Mouse (Mus musculus) midbrain, embryonic 15.5 days (tissue): ENCODE measurements around the gene Mphosph9. TPM values are rescaled to one million over a fixed set of nuclear protein-coding genes. Genes with fewer than 3 reads are reported as not detected.

Source experiments
- ATAC-seq: fragments of 200-750 bp; cut with Nextera tagmentation; replicated peaks from 2 replicates; pipeline ENCODE4 v1.8.0; 2017; ENCODE audit warnings: moderate TSS enrichment
- H3K27ac ChIP-seq: fragments of 300-500 bp; sonication (generic); 2 replicates; pipeline ENCODE4 v1.5.1; 2015; ENCODE audit warnings: mild to moderate bottlenecking, inconsistent platforms
- H3K27me3 ChIP-seq: fragments of 300-500 bp; sonication (generic); replicated peaks from 2 replicates; pipeline ENCODE4 v1.6.1; 2015; ENCODE audit warnings: inconsistent platforms
- H3K36me3 ChIP-seq: fragments of 300-500 bp; sonication (generic); replicated peaks from 2 replicates; pipeline ENCODE4 v1.6.1; 2015; ENCODE audit warnings: inconsistent platforms
- H3K4me1 ChIP-seq: fragments of 300-500 bp; sonication (generic); 2 replicates; pipeline ENCODE4 v1.6.1; 2015; ENCODE audit warnings: inconsistent platforms
- H3K4me2 ChIP-seq: fragments of 300-500 bp; sonication (generic); 2 replicates; pipeline ENCODE4 v1.6.1; 2015; ENCODE audit warnings: inconsistent platforms, mild to moderate bottlenecking, moderate library complexity
- H3K4me3 ChIP-seq: fragments of 300-500 bp; sonication (generic); 2 replicates; pipeline ENCODE4 v1.5.1; 2015; ENCODE audit warnings: mild to moderate bottlenecking, inconsistent platforms
- H3K9ac ChIP-seq: fragments of 300-500 bp; sonication (generic); 2 replicates; pipeline ENCODE4 v1.6.1; 2015; ENCODE audit warnings: mild to moderate bottlenecking, inconsistent platforms
- H3K9me3 ChIP-seq: fragments of 300-500 bp; sonication (generic); 2 replicates; pipeline ENCODE4 v1.6.1; 2016; ENCODE audit warnings: inconsistent platforms
- WGBS: fragments of 180-500 bp; shearing (Covaris S2); methylation state at CpG from one replicate; pipeline ENCODE4 v1.1.7; 2015; ENCODE audit warnings: mixed read lengths; 5-methylcytosine and 5-hydroxymethylcytosine counted together
- polyA plus RNA-seq: library from polyadenylated mRNA; unstranded; fragments of >200 nt; fragmentation: Nextera tagmentation; extraction: Ambion mirVana; gene quantifications from 2 replicates; pipeline ENCODE4 v1.2.1, GENCODE M21; 2015

Gene Mphosph9
- polyA plus RNA-seq, 1 experiment from 2014 or later = 14.8 TPM

DNA sequence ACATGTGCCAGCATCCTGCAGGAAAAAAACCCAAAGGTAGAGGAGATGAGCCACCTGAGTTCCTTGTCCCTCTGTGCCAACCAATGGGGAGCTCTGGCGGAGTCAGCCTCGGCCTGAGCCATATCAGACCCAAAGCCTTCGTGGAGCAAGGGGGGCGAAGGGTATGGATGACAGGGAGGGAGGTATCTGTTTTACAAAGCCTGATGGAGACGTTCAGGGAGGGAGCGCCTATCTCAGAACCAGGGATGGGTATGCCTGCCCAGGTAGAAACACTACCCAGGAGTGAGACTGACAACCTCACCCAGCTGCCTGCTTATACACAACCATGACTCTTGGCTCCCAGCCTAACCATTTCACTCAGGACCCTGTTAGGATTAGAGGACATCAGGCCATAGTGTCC, 111.4 kb downstream of the Mphosph9 start:
- Histone ChIP-seq H3K9ac (no peak overlapping the region), H3K4me1 (peaks cover 12% of the 10 kb centered on the region), H3K4me3 (no peak overlapping the region), H3K4me2 (no peak overlapping the region), H3K27me3 (no peaks in the 10 kb centered on the region), H3K36me3 (no peaks in the 10 kb centered on the region), H3K27ac (no peak overlapping the region), H3K9me3 (no peaks in the 10 kb centered on the region)
- 90% methylated on average over 6 of the region's 6 CpGs for WGBS
- no peak for ATAC-seq

DNA sequence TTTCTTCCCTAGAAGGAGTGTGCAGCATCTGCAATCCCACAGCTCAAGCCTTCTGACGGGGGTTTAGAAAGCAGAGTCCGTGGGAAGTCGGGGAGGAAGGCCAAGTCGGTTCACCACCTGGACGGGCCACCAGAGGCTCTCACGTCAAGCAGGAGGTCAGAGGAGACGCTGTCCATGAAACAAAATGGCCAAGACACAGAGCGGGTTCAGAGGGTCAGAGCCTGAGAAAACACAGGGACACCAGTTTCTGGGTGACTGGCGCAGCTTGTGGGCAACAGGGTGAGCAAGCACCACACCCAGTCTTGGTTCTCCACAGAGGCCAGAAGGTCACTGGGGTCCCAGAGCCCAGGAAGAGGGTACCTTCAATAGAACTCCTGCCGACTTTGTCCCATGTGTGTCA, 112.1 kb downstream of the Mphosph9 start:
- peaks cover 8% of the 10 kb centered on the region; the same call in 1 of the 2 replicates for H3K4me1 ChIP-seq
- no peak overlapping the region for H3K9ac ChIP-seq
- no peaks in the 10 kb centered on the region for H3K27me3 ChIP-seq
- H3K9me3 ChIP-seq = no peaks in the 10 kb centered on the region
- H3K4me3 ChIP-seq = no peak overlapping the region
- no peak for ATAC-seq
- no peaks in the 10 kb centered on the region for H3K36me3 ChIP-seq
- no peak overlapping the region for H3K27ac ChIP-seq
- no peak overlapping the region for H3K4me2 ChIP-seq
- WGBS = 86% methylated on average over 10 of the region's 10 CpGs

DNA sequence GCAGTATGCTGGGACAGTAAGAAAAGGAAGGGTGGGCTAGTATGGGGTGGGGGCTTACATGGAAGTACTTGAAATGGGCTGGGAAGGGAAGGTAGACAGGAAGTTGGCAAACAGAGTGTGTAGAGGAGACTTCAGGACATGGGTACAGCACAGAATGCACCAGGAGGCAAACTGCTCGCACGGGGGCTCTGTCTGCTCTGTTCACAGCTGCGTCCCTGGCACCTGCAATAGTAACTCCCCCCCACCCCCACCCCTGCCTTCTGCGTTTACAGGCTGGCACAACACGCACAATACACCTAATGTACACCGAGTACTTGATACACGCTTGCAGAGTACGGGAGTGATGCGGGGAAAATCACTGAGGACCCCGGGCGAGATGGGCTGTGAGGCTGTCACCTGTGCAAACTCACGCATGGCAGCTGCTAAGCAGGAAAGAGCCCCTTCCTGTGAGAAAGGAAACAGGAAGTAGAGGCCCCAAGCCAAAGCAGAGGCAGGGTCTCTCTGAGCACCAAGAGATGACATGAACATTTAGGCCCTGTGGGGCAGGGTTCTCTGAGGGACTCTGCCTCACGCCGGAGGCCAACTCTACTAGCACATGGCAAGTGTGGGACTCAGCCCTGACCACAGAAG, 113.1 kb downstream of the Mphosph9 start:
- Histone ChIP-seq H3K27me3 (no peaks in the 10 kb centered on the region), H3K36me3 (no peaks in the 10 kb centered on the region), H3K4me1 (peaks cover 12% of the 10 kb centered on the region; the same call in 1 of the 2 replicates), H3K4me3 (no peak overlapping the region), H3K9me3 (no peaks in the 10 kb centered on the region), H3K9ac (no peak overlapping the region), H3K27ac (no peak overlapping the region), H3K4me2 (no peak overlapping the region)
- 92% methylated on average over 14 of the region's 14 CpGs for WGBS
- no peak for ATAC-seq

DNA sequence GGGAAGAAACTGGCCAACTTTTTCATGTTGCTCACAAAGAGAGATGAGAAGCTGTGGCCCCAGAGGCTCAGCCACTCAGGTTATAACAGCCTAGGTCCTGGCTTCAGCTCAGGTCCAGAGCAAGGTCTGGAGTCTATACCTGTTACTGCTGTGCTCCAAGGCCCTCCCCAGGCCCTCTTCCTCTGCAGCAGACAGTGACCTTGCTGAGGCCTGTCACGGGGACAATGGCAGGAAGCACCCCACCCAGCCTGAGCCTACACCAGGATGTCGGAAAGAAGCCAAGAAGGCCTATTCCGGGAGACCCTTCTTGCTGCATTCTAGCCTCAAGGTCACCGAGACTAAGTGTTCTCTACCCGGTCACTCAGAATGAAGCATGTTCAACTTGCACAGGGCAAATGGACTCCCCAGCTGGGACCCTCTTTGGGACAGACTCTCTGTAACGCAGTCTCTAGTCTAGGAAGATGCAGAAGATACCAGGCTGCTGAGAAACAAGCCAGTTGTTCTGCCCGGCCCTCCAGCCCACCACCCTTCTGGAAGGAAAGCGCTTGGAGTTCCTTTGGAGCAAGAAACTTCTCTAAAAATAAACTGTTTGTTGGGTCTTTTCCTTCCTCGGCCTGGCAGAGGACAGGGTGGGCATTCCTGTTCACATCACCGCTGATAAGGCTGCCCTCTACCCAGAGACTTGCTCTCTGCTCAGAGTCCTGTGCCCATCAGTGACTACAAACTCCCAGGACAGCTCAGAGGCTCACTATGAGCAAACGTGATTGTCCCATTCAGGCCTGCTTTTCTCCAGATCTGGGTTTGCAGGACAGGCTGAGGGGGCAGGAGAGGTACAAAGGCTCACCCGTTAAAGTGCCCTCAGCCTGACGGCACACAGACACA, 113.9 kb downstream of the Mphosph9 start:
- ATAC-seq = no peak
- Histone ChIP-seq H3K27me3 (no peaks in the 10 kb centered on the region), H3K36me3 (no peaks in the 10 kb centered on the region), H3K4me1 (peaks cover 9% of the 10 kb centered on the region; the same call in 1 of the 2 replicates), H3K9me3 (no peaks in the 10 kb centered on the region), H3K4me2 (no peak overlapping the region), H3K27ac (no peak overlapping the region), H3K4me3 (no peak overlapping the region), H3K9ac (no peak overlapping the region)
- 82% methylated on average over 13 of the region's 13 CpGs for WGBS

- H3K4me3 ChIP-seq = no peak overlapping the region
- H3K4me2 ChIP-seq = no peak overlapping the region
- H3K9me3 ChIP-seq = no peaks in the 10 kb centered on the region
- no peaks in the 10 kb centered on the region for H3K36me3 ChIP-seq
- WGBS = 86% methylated on average over 2 of the region's 2 CpGs
- H3K4me1 ChIP-seq = peaks cover 18% of the 10 kb centered on the region
- ATAC-seq = no peak
- no peak overlapping the region for H3K27ac ChIP-seq
- H3K27me3 ChIP-seq = no peaks in the 10 kb centered on the region
- H3K9ac ChIP-seq = no peak overlapping the region
Measured at GRCm38 (mm10) chr5:124211669-124212068, 116.1 kb downstream of the Mphosph9 start.

DNA sequence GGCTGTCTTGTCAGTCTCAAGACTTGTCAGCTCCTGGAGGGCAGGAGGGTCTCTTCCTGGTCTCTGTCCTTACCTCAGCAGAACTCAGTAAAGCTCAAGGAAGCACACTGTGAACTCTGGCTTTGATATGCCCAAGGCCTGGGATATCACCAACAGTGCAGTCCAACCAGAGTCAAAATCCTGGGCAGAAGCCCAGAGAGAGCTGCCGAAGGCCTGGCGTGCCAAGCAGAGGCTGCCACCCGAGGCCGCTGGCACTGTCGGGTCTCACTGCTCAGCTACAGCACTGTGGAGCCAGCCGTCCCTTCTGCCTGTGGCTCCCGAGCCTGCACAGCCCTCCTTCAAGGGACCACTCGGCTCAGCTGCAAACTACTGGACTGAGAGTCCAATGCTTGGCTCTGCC, 116.5 kb downstream of the Mphosph9 start:
- ATAC-seq = no peak
- peaks cover 22% of the 10 kb centered on the region for H3K4me1 ChIP-seq
- no peaks in the 10 kb centered on the region for H3K9me3 ChIP-seq
- H3K4me3 ChIP-seq = no peak overlapping the region
- WGBS = 80% methylated on average over 8 of the region's 8 CpGs
- H3K9ac ChIP-seq = no peak overlapping the region
- H3K36me3 ChIP-seq = no peaks in the 10 kb centered on the region
- no peaks in the 10 kb centered on the region for H3K27me3 ChIP-seq
- H3K4me2 ChIP-seq = no peak overlapping the region
- no peak overlapping the region for H3K27ac ChIP-seq

- no peaks in the 10 kb centered on the region for H3K27me3 ChIP-seq
- WGBS = 69% methylated on average over 18 of the region's 18 CpGs
- H3K9me3 ChIP-seq = no peaks in the 10 kb centered on the region
- H3K36me3 ChIP-seq = no peaks in the 10 kb centered on the region
- no peak overlapping the region for H3K4me2 ChIP-seq
- H3K9ac ChIP-seq = no peak overlapping the region
- ATAC-seq = no peak
- H3K4me3 ChIP-seq = no peak overlapping the region
- peaks cover 29% of the 10 kb centered on the region for H3K4me1 ChIP-seq
- H3K27ac ChIP-seq = no peak overlapping the region
Measured at GRCm38 (mm10) chr5:124210281-124211016, 117.3 kb downstream of the Mphosph9 start.

GRCm38 (mm10) chr5:124209850-124210249, 117.9 kb downstream of the Mphosph9 start:
- 56% methylated on average over 6 of the region's 6 CpGs for WGBS
- Histone ChIP-seq H3K4me3 (no peak overlapping the region), H3K4me2 (no peak overlapping the region), H3K27me3 (no peaks in the 10 kb centered on the region), H3K36me3 (no peaks in the 10 kb centered on the region), H3K9me3 (no peaks in the 10 kb centered on the region), H3K27ac (no peak overlapping the region), H3K9ac (no peak overlapping the region), H3K4me1 (peaks cover 29% of the 10 kb centered on the region)
- no peak for ATAC-seq

GRCm38 (mm10) chr5:124208030-124208429, 119.7 kb downstream of the Mphosph9 start:
- Histone ChIP-seq H3K9ac (no peak overlapping the region), H3K4me3 (no peak overlapping the region), H3K27ac (no peak overlapping the region), H3K4me2 (no peak overlapping the region), H3K36me3 (no peaks in the 10 kb centered on the region), H3K27me3 (no peaks in the 10 kb centered on the region), H3K9me3 (no peaks in the 10 kb centered on the region), H3K4me1 (peaks cover 29% of the 10 kb centered on the region)
- WGBS = 71% methylated on average over 8 of the region's 8 CpGs
- no peak for ATAC-seq

DNA sequence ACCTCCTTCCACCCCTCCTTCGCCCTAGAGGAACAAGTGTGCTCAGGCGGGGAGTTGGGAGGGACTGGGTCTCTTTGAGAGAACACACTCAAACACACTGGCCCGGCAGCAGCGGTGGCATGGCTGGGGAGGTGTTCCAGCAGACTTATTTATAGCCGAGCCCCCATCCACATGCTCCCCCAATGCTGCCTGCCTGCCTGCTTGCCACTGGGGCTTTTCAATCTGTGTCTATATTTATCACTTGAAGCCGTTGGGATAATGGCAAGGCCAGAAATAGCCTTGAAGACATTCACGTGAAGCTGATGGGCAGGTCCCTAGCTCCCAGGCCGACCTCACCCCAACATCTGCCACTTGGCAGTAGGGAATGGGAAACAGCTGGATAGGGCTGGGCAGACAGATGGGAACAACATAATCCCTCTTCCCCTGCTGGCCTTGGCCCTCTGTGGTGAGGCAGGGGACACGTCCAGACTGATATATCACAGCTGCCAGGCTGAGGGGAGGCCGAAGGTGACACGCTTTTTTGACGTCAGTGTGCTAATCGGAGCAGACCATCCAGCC, 121.2 kb downstream of the Mphosph9 start:
- ATAC-seq = no peak
- no peak overlapping the region for H3K27ac ChIP-seq
- no peak overlapping the region for H3K4me3 ChIP-seq
- H3K36me3 ChIP-seq = no peaks in the 10 kb centered on the region
- no peaks in the 10 kb centered on the region for H3K9me3 ChIP-seq
- H3K4me2 ChIP-seq = no peak overlapping the region
- H3K9ac ChIP-seq = no peak overlapping the region
- peaks cover 29% of the 10 kb centered on the region for H3K4me1 ChIP-seq
- whole genome bisulfite sequencing = 36% methylated on average over 13 of the region's 13 CpGs
- H3K27me3 ChIP-seq = no peaks in the 10 kb centered on the region

- WGBS = 49% methylated on average over 5 of the region's 5 CpGs
- no peak overlapping the region for H3K4me3 ChIP-seq
- 0 out of 2 replicates have a peak overlapping the region, but pooled peaks have one; percentile 17 for H3K27ac ChIP-seq
- no peak overlapping the region for H3K4me2 ChIP-seq
- H3K9ac ChIP-seq = no peak overlapping the region
- H3K9me3 ChIP-seq = no peaks in the 10 kb centered on the region
- H3K27me3 ChIP-seq = no peaks in the 10 kb centered on the region
- no peak for ATAC-seq
- H3K36me3 ChIP-seq = no peaks in the 10 kb centered on the region
- peaks cover 27% of the 10 kb centered on the region for H3K4me1 ChIP-seq
Measured at GRCm38 (mm10) chr5:124205809-124206380, 121.9 kb downstream of the Mphosph9 start.

DNA sequence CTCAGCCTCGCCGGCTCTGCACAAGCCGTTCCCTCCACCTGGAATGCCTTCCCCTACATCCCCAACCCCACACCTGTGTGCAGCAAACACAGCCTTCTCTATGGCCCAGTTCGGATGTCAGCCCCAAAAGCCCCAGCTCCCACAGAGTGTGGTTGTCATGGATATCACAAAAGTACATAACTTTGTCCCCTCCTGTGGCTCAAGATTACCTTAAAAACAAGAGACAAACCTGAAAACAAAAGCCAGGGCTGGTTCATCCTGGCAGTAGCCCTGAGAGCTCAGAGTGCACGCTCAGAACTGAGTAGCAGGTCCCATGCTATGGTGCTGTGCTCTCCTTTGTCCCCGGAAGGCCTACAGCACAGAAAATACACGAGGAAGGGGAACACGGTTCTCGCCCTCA, 122.6 kb downstream of the Mphosph9 start:
- ATAC-seq = no peak
- 66% methylated on average over 9 of the region's 9 CpGs for WGBS

More for the DNA sequence above, 122.6 kb downstream of the Mphosph9 start:
- Histone ChIP-seq H3K4me3 (no peak overlapping the region), H3K27ac (0 out of 2 replicates have a peak overlapping the region, but pooled peaks have one; percentile 17), H3K4me1 (peaks cover 27% of the 10 kb centered on the region), H3K9me3 (no peaks in the 10 kb centered on the region), H3K36me3 (no peaks in the 10 kb centered on the region), H3K9ac (no peak overlapping the region), H3K4me2 (no peak overlapping the region), H3K27me3 (no peaks in the 10 kb centered on the region)
